Mouse (Mus musculus) megakaryocyte, adult 5-6 weeks (primary cell): Measurements from ENCODE around the gene 1700017D01Rik. TPM values are rescaled to one million over a fixed set of nuclear protein-coding genes. Genes with fewer than 3 reads are reported as not detected.
"Not testable (repeated sequence)": the region's sequence is repeated elsewhere in the genome, so short reads cannot be mapped to it uniquely, and the experiment has no call there.

Experiments
- ATAC-seq: 2 replicates; pipeline ENCODE4 v1.8.0; 2016; ENCODE audit warnings: mild to moderate bottlenecking, inconsistent platforms; ENCODE audit not compliant: poor library complexity, severe bottlenecking
- total RNA-seq, 2 experiments: library from RNA; stranded (forward) in 1 of 2; stranded (reverse) in 1 of 2; fragments of 153-499, 151-499 nt in 1 of 2; fragments of 221-1000, 200-1000 nt in 1 of 2; gene quantifications; 2 replicates each; pipeline versions ENCODE4 v1.2.3 to v1.2.4; 2015 to 2017

Gene 1700017D01Rik
- total RNA-seq (2015) (not detected in 2 replicates), total RNA-seq (2017) (not detected in 2 replicates)

GRCm38 (mm10) chr19:11130776-11131175 is at the start of gene 1700017D01Rik:
1700017D01Rik (minus strand) TSS chr19:11130876.
- ATAC-seq: not testable (repeated sequence)

- no peak for ATAC-seq
These were observed 46.8 kb upstream of the 1700017D01Rik start for GRCm38 (mm10) chr19:11177464-11177863.

- ATAC-seq: peak; percentile 94
These were observed 34.5 kb upstream of the 1700017D01Rik start, which contains the start of gene 1700025F22Rik for GRCm38 (mm10) chr19:11165172-11165571. 1700025F22Rik (minus strand) TSS chr19:11165320.

- not testable (repeated sequence) for ATAC-seq
These were observed 27.2 kb upstream of the 1700017D01Rik start for GRCm38 (mm10) chr19:11157890-11158289.

- no peak for ATAC-seq
These were observed 4.7 kb upstream of the 1700017D01Rik start for GRCm38 (mm10) chr19:11135336-11135735.

GRCm38 (mm10) chr19:11134852-11135251 is 4.2 kb upstream of the 1700017D01Rik start:
- no peak for ATAC-seq

GRCm38 (mm10) chr19:11129702-11130101 is 974 bp downstream of the 1700017D01Rik start:
- 0 out of 2 replicates have a peak, but pooled peaks have one; percentile 40 for ATAC-seq

- peak; percentile 92 for ATAC-seq
These were observed 9.7 kb downstream of the 1700017D01Rik start for GRCm38 (mm10) chr19:11121016-11121420.

GRCm38 (mm10) chr19:11119338-11119737 is 11.3 kb downstream of the 1700017D01Rik start:
- peak; percentile 72 for ATAC-seq

GRCm38 (mm10) chr19:11107746-11108145 is 22.9 kb downstream of the 1700017D01Rik start:
- ATAC-seq: peak; percentile 93

GRCm38 (mm10) chr19:11101880-11102279 is 28.8 kb downstream of the 1700017D01Rik start:
- peak; percentile 66 for ATAC-seq

GRCm38 (mm10) chr19:11098401-11098800 is 32.3 kb downstream of the 1700017D01Rik start:
- no peak for ATAC-seq

- peak; percentile 82 for ATAC-seq
These were observed 38.5 kb downstream of the 1700017D01Rik start for GRCm38 (mm10) chr19:11092131-11092530.

GRCm38 (mm10) chr19:11080934-11081333 is 49.7 kb downstream of the 1700017D01Rik start, which contains the start of gene Ms4a8a:
Ms4a8a (minus strand) TSS chr19:11081102.
- peak; percentile 49; the same call in 1 of the 2 replicates for ATAC-seq

- no peak for ATAC-seq
These were observed 60.3 kb downstream of the 1700017D01Rik start for GRCm38 (mm10) chr19:11070364-11070763.

GRCm38 (mm10) chr19:11065202-11065875 is 65.3 kb downstream of the 1700017D01Rik start:
- ATAC-seq: peak; percentile 96

- ATAC-seq: peak; percentile 42; the same call in 1 of the 2 replicates
These were observed 69.8 kb downstream of the 1700017D01Rik start for GRCm38 (mm10) chr19:11060900-11061299.

- peak; percentile 92 for ATAC-seq
These were observed 70.7 kb downstream of the 1700017D01Rik start for GRCm38 (mm10) chr19:11059967-11060366.

- 0 out of 2 replicates have a peak, but pooled peaks have one; percentile 18 for ATAC-seq
These were observed 75.0 kb downstream of the 1700017D01Rik start for GRCm38 (mm10) chr19:11055700-11056099.

GRCm38 (mm10) chr19:11053277-11053676 is 77.4 kb downstream of the 1700017D01Rik start:
- ATAC-seq: no peak

- peak; percentile 38 for ATAC-seq
These were observed 77.8 kb downstream of the 1700017D01Rik start for GRCm38 (mm10) chr19:11052877-11053276.

GRCm38 (mm10) chr19:11050286-11050685 is 80.4 kb downstream of the 1700017D01Rik start:
- ATAC-seq: no peak
